Mouse (Mus musculus) kidney, postnatal 36 days (tissue): Measurements from ENCODE around the gene Stk39.

Experiments used
- DNase-seq, 2 experiments: peaks; one replicate each; pipeline ENCODE4 v3.0.0; 2021 to 2022; ENCODE audit warnings: mixed read lengths in 2 of 2

The Stk39 gene

DNA sequence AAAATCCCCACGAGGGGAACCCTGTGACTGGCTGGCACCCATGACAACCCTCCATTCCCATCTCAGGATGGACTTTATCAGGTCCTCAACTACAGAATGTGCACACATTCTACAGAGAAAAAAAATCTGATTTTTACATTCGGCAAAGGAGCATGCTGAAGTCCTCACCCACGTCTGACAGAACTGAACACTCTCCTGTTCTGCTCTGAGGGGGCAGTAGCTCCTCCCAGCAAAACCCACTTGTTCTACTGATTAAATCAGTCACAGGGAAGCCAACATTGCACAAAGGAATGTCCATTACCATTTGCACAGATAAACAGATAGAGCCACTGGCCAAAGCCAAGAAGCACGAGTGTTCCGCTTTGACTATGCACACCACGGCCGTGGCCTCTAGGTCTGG is 52.3 kb downstream of the Stk39 start:
- DNase-seq, result no peak

DNA sequence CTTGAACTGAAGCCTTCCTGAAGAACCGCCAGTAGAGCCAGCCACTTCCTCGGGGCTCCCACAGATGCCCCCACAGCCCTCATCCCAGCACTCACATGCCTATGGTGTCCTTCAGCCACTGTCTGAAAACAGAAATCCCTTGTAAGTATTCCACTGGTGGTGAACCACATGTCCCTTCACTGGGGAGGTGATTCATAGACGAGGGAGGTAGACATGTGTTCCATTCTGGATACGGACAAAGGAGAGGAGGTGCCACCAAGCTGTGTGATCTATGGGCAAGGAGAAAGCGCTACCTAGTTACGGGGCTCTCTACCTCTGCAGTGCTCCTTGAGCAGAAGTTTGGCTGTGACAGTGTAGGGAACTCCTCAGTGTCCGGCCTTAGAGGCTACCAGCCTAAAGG is 52.9 kb downstream of the Stk39 start:
- no peak for DNase-seq

DNA sequence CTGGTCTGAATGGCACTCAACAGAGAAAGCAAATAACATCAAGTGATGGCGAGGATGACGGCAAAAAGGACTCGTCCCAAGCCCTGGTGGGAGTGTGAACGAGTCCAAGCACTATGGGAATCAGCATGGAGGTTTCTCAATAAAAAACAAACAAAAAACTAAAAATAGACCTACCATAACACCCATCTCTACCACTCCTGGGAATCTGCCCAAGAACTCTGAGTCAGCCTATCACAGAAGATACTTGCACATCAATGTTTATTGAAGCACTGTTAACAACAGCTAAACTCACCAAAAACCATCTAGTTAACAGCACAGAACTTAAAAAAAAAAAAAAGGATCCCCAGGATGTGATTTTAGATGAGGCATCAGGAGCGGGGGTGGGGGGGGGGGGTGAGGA is 55.0 kb downstream of the Stk39 start:
- no peak for DNase-seq

DNA sequence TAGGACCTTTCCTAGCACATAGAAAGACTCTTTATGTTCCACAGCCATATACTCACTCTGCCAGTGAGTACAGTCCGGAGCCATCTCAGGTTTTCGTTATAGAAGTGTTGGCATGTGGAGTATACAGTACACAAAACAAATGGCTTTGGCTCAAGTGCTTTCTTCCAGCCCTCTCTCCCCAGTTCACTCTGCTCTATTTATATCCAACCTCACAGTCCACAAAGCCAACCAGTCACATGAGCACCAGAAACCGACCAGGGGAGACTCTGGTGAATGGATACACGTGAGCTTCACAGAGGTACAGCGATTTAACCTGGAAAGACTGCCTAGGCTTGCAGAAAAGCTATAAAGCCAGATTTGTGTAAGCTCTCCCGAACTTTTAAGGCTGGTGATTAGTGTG is 56.4 kb downstream of the Stk39 start:
- DNase-seq, result peak; percentile 56 to 81

DNA sequence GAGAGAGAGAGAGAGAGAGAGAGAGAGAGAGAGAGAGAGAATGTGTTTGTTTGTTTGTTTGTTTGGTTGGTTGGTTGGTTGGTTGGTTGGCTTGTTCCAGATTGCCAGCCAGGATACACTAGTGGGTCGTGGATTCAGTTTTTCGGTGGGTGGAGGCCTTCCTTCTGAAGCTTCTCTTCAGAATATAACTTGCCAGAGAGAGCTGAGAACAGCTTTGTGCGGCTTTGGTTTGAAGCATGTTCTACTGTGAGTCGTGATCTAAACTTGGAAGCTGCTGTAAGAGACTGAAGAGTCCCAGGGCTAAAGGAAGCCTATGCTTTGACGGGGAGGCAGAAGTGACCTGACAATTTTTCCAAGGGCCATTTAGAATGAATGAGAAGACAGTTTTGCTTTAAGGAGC is 59.9 kb downstream of the Stk39 start:
- no peak for DNase-seq

DNA sequence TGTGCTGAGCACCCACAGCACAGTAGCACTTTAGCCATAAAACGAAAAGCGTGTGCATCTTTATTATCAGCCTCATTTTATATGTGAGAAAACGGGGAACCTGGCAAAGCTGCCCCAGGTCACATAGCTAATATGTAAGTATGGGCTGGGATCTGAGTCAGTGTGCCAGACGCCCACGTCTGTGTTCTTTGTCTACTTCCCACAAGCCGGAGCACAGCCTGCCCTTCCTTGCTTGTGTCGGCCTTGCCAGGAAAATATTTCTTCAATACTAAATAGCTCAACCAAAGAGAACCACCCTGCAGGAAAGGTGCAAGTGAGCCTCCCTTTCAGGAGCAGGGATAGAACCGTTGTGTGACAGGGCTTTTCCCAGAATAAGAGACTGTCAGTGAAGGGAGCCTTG is 60.9 kb downstream of the Stk39 start:
- no peak for DNase-seq

DNA sequence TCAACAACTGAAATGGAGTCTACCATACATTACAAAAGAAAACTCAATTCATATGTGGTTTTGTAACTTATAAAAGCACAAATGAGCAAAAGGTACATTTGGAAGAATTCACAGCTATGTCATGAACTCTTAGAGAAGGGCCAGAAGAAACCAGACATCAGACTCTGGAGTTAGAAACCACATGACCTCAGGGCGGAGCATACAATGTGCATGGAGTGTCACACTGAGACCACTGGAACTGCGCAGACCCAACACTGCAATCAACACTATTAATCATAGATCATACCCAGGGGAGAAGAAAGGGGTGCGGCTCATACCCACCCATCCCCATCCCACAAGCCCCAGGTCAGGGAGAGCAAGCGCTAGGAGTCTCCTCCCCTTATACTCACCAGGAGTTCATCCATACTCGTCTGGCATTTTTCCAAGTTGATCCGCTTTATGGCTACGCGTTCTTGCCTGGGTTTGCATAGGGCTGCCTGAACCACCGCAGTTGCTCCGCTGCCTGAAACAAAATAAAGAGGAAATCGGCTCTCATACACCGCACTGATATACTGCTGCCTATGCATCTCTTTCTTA is 62.3 kb downstream of the Stk39 start:
- DNase-seq, result no peak

DNA sequence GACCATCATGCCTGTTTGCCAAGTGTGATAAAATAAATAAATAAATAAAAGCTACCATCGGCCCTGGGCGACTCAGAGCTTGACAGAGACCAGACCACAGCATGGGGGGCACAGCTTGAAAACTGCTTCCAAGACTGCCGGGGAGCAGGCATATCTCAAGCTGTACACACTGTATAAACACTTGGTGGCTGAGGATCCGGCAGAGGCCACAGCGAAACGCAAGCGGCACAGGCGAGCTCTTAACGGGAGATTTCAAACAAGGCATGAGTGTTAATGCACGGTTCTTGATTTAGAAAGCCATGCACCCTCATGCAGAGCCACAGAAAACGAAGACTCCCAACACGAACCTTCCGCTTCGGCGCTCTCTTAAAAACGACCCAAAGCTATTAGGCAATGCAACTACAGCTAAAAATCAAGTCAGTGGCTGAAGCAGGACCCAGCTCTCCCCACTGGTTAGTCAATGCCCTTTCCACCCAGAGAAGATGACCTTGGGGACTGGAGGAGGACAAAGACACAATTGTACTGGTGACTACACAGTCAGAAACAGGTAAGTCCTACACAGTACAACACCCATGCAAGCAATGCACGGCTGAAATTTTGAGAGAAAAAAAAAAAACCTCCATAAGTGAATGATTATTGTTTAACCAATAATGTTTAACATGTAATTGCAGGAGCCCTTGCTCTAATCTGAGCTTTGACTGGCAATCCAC is 63.6 kb downstream of the Stk39 start:
- DNase-seq, result no peak

DNA sequence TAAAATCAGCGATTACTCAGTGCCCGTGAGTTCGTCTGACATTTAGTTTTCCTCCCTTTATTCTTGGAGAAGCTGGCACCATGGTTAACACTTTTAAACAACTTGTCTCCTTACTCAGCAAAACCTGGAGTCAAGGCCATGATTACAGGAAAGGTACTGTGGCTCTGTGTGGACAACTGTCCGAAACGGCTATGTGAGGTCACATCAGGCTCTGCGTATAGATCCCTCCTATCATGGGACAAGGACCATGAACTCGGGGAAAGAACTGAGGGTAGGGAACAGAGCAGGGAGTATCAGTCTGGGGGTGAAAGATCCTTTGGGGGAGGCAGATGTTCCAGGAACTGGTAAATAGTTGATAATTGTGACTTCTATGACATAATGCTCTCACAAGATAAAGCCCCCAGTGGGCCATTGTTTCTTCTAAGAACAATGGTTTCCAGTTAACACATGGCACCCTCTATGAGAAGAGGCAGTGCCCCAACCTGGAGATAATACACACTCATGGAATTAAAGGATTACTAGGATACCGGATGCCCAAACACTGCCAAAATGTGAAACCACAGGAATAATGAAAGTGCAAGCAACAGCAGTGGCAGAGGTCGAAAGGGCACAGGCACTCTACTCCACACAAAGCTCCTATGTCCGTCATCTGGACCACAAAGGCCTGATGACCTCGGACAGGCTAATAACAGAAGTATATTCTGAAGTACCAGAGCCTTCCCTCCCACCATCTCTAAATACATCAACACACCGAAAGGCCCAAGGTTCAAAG is 64.7 kb downstream of the Stk39 start:
- DNase-seq, result no peak

DNA sequence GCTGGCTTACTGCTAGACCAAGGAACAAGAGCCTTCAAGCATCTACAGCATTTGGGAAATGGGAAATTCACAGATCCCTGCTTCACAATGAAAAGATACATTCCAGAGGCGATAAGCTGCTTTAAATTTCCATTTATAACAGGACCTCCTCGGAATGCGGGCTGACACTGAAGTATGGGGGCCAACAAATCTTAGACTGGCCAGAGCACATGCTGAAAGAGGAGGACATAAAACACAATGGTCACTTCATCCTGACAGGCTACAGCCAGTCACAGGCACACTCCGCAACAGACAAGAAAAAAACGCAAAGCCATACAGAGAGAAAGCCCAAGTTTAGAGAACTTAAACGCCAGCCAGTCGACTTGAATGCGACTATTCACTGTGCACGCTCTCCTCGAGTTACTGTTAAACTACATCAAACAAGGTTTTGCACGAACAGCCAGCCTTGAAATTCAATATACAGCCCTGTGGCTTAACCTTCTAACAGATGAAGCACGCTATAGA is 65.4 kb downstream of the Stk39 start:
- no peak for DNase-seq

DNA sequence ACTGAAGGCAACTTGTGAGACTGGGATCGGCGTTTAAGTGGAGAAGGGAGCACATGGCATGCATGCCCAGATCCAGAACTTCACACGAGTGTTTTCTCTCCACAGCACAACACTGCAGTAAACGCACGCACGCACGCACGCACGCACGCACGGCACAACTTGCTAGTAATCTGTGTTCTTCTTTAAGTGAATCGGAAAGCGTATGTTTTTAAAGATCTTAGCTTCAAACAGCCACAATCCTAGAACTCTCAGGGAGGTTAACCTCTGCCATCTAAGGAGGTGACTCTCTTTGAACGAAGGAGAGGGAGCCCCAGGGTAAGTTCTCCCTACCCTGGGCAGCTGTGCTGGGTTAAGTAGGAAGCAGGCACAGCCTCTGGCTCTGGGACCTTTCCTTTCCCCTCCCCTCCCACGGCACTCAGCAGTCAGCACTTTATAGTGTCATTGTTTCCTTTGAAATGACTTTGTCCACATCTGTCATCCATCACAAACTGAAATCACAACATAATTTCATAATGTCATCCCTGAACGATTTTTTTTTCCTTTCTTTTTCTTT is 66.8 kb downstream of the Stk39 start:
- DNase-seq, result no peak

DNA sequence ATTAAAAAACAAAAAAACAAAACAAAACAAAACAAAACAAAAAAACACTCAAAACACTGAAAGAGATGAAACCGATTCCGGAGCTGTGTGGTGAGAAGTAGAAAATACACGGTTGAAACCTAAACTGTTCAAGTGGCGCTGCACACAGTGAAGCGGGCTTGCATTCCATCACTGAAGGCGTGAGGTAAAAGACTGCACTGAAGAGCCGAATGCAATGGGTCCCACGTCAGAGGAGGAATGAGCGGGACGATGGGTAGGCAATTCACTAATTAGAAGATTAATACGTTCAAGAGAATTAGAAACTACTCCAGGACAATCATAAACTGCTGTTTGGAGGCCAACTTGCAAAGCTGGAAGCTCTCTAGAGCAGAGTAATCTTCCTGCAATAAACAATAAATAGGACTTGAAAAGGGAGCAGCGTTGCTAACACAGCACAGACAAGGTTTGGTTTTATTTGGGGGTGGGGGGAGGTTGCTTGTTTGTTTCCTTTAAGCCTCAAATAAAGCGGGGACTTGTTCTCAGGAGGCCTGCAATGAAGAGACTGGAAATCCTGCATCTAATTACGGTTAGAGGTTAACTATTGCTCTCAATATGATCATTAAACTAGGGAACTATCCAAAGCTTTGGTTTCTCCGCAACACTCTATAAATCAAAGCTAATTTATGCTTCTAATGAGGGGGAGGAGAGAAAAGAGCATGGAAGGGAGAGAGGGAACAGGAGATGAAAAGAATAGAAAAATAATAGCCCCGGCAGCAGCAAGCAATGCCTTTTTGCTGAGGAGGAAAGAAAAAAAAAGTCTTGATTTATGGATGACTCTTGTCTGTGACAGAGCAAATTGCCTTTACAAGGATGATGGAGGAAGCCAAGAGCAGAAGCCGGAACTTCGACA is 67.5 kb downstream of the Stk39 start:
- DNase-seq, result no peak

DNA sequence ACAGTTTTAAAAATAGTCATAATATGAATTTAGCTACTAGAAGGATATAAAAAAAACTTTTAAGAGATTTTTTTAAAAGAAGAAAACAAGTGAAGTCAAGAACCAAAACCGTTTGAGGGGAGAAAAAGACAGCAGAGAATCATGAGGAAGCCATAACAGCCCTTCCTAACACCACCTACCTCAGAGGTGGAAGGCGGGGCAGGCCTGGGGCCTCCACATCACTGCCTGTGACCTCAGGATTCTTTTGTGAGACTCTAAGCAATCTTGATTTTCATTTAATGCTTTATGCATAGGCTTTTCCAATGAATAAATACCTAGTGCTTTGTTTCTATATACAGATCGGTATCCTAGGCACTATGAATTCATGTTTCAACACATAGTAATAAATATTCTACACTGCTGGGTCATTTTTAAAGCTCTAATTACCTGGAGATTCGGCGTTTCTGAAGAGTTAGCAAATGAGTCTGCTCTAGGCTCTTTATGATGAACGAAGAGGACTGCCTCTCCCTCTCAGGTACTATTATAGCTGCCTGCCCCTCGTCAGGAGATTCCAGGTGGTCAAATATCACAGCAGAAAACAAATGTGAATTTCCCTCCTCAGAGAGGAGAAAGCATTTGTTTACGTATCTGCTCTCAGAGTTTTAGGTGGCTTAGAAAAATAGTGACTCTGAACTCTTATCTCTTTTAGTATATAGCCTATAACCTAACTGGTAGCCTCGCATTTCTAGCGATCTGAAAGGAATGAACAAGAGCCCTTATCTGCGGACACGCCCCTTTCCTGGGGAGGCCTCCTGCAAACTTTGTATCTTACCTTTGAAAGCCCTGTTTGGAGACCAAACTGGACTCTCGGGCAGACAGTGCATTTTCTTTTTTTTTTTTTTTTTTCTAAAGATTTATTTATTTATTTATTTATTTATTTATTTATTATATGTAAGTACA is 78.2 kb downstream of the Stk39 start:
- DNase-seq, result no peak

DNA sequence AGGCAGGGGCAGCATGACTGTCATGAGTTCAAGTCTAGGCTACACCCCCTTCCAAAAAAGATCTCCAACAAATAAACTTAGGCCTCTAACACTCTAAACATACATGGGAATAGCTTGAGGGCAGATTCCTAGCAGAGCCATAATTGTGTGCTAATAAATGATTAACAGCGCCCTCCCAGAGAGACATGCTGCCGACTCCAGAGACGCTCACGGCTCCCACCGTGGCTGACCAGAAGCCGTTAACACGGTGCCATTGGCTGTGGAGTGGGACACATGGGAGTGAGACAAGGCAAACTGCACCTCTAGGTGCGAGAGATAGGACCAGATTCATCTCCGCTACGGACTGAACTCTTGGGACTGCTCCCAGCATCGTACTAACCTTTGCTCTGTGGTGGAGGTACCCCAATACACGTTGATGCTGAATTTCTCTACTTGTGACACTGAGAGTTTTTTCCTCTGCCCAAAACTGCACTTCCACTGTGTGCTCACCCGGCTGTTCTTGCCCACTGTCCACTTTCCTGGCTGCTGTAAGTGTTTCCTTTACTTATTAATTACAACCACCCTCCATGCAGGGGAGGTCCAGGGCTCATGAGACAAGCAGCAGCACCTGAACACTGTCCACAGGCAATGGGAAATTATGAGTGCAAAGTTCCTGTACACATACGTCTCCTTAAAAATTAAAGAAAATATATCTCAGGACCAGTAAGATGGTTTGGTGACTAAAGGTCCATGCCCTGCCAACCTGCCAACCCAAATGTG is 84.1 kb downstream of the Stk39 start:
- DNase-seq, result peak; percentile 44 to 75

DNA sequence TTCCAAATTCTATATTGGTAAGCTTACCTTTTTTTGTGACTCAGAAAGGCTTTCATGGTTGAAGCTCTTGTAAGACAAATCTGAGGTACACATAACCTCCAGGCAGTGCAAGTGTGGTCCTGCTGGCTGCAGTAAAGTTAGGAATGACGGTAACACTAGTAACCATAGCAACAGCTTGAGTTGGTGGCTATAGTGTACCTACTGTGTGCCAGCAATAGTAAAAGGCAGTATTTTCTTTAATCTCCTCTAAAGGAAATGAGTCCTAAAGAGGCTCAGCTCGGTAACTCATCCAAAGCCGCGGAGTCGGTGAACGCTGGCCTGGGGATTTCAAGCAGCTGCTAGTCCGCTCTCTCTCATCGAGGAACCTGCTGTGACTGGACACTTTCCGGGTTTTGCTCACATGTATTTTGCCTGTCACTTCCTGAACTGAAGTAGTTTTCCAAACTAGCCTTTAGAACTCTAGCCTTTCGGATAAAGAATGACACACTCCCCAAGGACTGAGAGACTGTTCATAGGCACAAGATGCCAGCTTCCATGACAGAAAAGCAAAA is 85.7 kb downstream of the Stk39 start:
- no peak for DNase-seq

DNA sequence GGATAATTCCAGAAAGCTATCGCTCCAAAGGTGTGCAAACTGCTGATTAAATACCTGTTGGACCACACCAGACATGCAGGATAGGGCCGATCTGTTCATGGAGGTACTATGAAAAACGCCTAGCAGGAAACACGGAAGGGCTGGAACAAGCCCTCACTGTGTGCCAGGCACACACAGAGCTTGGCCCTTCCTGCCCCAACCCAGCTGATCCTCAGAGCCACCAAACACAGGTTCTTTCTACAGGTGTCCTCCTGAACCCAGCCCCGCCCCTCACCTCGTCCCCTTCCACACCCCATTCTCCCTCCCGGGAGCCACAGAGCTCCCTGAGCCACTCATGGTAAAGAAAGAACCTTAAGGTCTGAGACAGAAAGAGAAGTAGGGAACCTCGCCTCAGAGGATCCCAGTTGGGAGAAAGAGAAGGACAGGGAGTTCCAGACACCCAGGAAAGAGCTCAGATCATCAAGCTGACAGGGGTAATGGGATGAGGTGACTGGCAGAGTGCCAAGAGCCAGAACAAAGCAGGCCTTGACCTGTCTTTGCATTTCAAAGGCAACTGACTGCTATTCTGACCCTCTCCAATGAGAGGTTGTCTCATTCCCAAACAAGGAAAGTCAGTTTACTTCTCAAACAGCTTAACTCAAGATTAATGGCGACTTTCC is 86.3 kb downstream of the Stk39 start:
- no peak for DNase-seq

DNA sequence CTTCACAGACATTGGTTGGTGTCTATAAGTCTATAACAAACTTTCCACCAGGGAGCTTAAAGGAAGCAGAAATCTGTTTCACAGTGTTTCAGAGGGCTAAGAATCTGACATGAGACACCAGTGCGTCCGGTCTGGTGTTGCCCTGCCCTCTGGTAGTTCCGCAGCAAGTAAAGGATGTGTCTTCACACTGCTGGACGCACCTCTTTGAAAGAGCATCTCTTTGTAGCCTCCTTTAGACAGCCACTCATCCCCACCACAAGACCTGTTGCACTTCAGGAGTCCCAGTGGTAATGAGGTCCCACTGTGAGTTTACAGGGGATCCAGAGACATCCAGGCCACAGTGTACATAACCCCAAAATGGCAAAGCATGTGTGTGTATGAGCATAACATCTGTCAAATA is 88.1 kb downstream of the Stk39 start:
- DNase-seq, result no peak

DNA sequence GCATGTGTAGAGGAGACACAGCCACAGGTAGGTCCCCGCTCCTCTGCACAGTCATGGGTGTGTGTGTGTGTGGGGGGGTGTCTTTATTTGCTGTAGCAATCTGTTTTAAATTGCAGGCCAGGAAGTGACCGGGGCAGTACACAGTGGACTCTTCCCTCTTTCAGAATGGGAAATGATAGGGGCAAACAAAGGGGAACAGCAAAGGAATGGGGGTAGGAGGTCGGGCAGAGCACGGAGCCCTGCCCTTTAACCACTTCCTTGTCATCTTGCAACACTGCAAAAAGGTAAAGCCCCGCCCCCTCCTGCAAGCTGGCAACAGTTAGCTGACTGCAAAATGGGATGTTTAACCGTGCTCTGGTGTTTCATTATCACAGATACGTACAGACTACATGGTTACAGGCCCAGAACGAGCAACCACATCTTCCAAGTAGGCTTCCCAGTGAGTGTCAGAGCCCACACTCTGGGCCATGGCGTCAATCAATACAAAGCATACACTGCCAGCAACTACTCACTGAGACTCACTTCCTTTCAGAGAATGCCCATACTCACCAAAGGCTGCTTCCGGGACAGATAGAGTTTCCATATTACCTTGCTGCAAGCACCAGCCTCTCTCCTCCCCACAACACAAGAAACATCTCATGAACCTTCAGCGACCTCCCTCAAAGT is 89.5 kb downstream of the Stk39 start:
- DNase-seq, result peak in 1 of 2 experiments; percentile 42

DNA sequence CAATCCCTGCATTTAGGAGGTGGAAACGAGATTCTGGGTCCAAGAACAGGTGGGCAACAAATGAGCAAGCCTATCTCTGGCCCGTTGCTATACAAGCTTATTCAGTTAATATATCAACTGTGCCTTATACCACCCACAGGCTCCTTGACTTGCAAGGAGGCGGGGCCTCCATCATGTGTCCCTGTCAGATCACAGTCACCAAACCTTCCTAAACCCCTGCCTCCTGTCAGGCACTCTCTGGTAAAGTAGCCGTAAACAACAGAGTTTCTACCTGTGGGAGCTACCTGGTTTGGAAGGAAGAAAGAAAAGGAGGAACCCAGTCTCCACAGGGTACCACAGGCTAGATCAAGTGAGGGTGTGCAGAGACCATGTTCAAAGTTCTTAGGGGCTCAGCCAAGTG is 90.2 kb downstream of the Stk39 start:
- DNase-seq, result no peak
